7 mouse cellular contexts compared by ENCODE assay signal in the genomic region with DNA sequence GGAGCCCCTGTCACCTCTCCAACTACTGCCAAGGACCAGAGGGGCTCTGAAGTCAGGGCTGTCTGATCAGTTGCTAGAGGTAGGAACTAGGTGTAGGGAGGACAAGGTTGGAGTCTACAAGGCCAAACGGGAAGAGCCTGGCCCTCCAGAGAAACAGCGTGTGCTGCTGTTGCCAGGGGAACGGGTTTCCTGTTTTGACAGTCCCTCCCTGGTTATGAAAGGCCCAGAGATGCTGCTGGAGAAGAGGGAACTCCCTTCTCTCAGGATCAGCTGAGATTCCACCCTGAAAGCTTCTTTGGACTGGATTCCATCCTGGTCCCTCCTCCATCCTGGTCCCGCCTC. TPM values are rescaled to one million over a fixed set of nuclear protein-coding genes. Genes with fewer than 3 reads are reported as not detected.
DNase-seq lines count a peak whose midpoint lies in the region; ATAC-seq and TF ChIP-seq lines count a peak whose summit lies in the region.

No protein-coding gene starts in this region.

- H3K4me3 ChIP-seq in forebrain, postnatal 0 days (ENCODE audit: low read depth, low read length): no peak overlapping the region
- H3K4me3 ChIP-seq in lung, embryonic 14.5 days (ENCODE audit: low read depth, low read length): no peak overlapping the region
- no peak overlapping the region for H3K4me3 ChIP-seq in stomach, postnatal 0 days (ENCODE audit: low read depth, low read length)

- DNase-seq in kidney, adult 9 months: peak; percentile 41
- DNase-seq in kidney, adult 8-10 months: no peak
- no peak for DNase-seq in forebrain, postnatal 0 days
- DNase-seq in heart, postnatal 25 days (ENCODE audit: low spot score): peak; percentile 68
- DNase-seq in lung, embryonic 14.5 days: peak; percentile 27
- no peak for DNase-seq in stomach, postnatal 0 days (ENCODE audit: low spot score)
- no peak for DNase-seq in adrenal gland, postnatal 10 days

- peaks cover 5% of the 10 kb centered on the region; the same call in 1 of the 2 replicates for H3K36me3 ChIP-seq in forebrain, postnatal 0 days (ENCODE audit: insufficient read depth)
- H3K36me3 ChIP-seq in lung, embryonic 14.5 days (ENCODE audit: insufficient read depth): peaks cover 34% of the 10 kb centered on the region; the same call in 1 of the 2 replicates
- no peaks in the 10 kb centered on the region; the same call in 1 of the 2 replicates for H3K36me3 ChIP-seq in stomach, postnatal 0 days (ENCODE audit: control insufficient read depth, insufficient read depth, low read length)

- peak overlapping the region; percentile 70 for H3K27ac ChIP-seq in forebrain, postnatal 0 days (ENCODE audit: low read depth, low read length)
- H3K27ac ChIP-seq in lung, embryonic 14.5 days (ENCODE audit: low read depth): no peak overlapping the region
- 0 out of 2 replicates have a peak overlapping the region, but pooled peaks have one; percentile 40 for H3K27ac ChIP-seq in stomach, postnatal 0 days (replicated peaks)

- H3K9ac ChIP-seq in forebrain, postnatal 0 days: no peak overlapping the region
- H3K9ac ChIP-seq in lung, embryonic 14.5 days: no peak overlapping the region
- H3K9ac ChIP-seq in stomach, postnatal 0 days (ENCODE audit: low read length): no peak overlapping the region

- no peaks in the 10 kb centered on the region for H3K9me3 ChIP-seq in forebrain, postnatal 0 days (ENCODE audit: low read length)
- no peaks in the 10 kb centered on the region for H3K9me3 ChIP-seq in lung, embryonic 14.5 days (ENCODE audit: low read depth, low read length)
- H3K9me3 ChIP-seq in stomach, postnatal 0 days (ENCODE audit: control insufficient read depth, low read length): no peaks in the 10 kb centered on the region

- peak; percentile 32; the same call in 1 of the 2 replicates for ATAC-seq in forebrain, postnatal 0 days
- ATAC-seq in lung, embryonic 14.5 days (ENCODE audit: insufficient read depth): peak; percentile 30; the same call in 1 of the 2 replicates
- peak; percentile 69 for ATAC-seq in stomach, postnatal 0 days (ENCODE audit: low FRiP score, low TSS enrichment)

- intact Hi-C loops in heart, postnatal 25 days (cut with DNase I): no loop called here

- TF ChIP-seq CTCF in forebrain, postnatal 0 days (IDR thresholded peaks at IDR 0.05; ENCODE audit: low read depth): no peak
- no peak for TF ChIP-seq CTCF in lung, embryonic 14.5 days (IDR thresholded peaks at IDR 0.05; ENCODE audit: low read depth)
- no peak for TF ChIP-seq CTCF in stomach, postnatal 0 days (IDR thresholded peaks at IDR 0.05; ENCODE audit: low read depth)

- WGBS in forebrain, postnatal 0 days: 76% methylated on average over 4 of the region's 4 CpGs
- WGBS in lung, embryonic 14.5 days: 41% methylated on average over 4 of the region's 4 CpGs
- WGBS in stomach, postnatal 0 days: 68% methylated on average over 4 of the region's 4 CpGs

- no peak for TF ChIP-seq EP300 in stomach, postnatal 0 days (optimal IDR thresholded peaks at IDR 0.05)

- no peak overlapping the region for H3K4me2 ChIP-seq in forebrain, postnatal 0 days (ENCODE audit: low read depth)
- no peak overlapping the region for H3K4me2 ChIP-seq in lung, embryonic 14.5 days
- no peak overlapping the region for H3K4me2 ChIP-seq in stomach, postnatal 0 days (replicated peaks; ENCODE audit: low read depth)

- H3K27me3 ChIP-seq in forebrain, postnatal 0 days (ENCODE audit: insufficient read depth, low read length): no peaks in the 10 kb centered on the region
- H3K27me3 ChIP-seq in lung, embryonic 14.5 days (ENCODE audit: insufficient read depth, low read length): no peaks in the 10 kb centered on the region
- no peaks in the 10 kb centered on the region for H3K27me3 ChIP-seq in stomach, postnatal 0 days (ENCODE audit: control insufficient read depth, insufficient read depth, low read length)

- no peaks in the 10 kb centered on the region for H3K4me1 ChIP-seq in forebrain, postnatal 0 days (ENCODE audit: insufficient read depth)
- H3K4me1 ChIP-seq in lung, embryonic 14.5 days (ENCODE audit: insufficient read depth): no peaks in the 10 kb centered on the region
- H3K4me1 ChIP-seq in stomach, postnatal 0 days (replicated peaks; ENCODE audit: control insufficient read depth, insufficient read depth): no peaks in the 10 kb centered on the region

RNA-seq across cellular contexts. Expression of a gene that starts 13.0 kb away (rescaled TPM):
- 27.8 and 30.1 TPM in 2 replicates for total RNA-seq in forebrain, postnatal 0 days (2014; rRNA removed)
- 52.7 and 59.8 TPM in 2 replicates for polyA plus RNA-seq in forebrain, postnatal 0 days (2015; fragmentation: Nextera tagmentation; extraction: Ambion mirVana)
- total RNA-seq in heart, postnatal 25 days (2021): 10 to 100 TPM; 32.1 to 36.4 TPM
- 53.3 and 57.3 TPM in 2 replicates for polyA plus RNA-seq in lung, embryonic 14.5 days (2014; fragmentation: Nextera tagmentation; extraction: Ambion mirVana)
- 41.8 and 42.8 TPM in 2 replicates for polyA plus RNA-seq in stomach, postnatal 0 days (2015; fragmentation: Nextera tagmentation; extraction: Ambion mirVana)
- 10 to 100 TPM; 69.0 to 72.8 TPM for total RNA-seq in adrenal gland, postnatal 10 days (2021)

RNA-seq across cellular contexts. Expression of a gene that starts 13.0 kb away (rescaled TPM):
- 50.6 and 54.2 TPM in 2 replicates for total RNA-seq in forebrain, postnatal 0 days (2014; rRNA removed)
- polyA plus RNA-seq in forebrain, postnatal 0 days (2015; fragmentation: Nextera tagmentation; extraction: Ambion mirVana): 60.7 and 71.2 TPM in 2 replicates
- total RNA-seq in heart, postnatal 25 days (2021): 10 to 100 TPM; 19.4 to 21.2 TPM
- polyA plus RNA-seq in lung, embryonic 14.5 days (2014; fragmentation: Nextera tagmentation; extraction: Ambion mirVana): 51.5 and 53.2 TPM in 2 replicates
- polyA plus RNA-seq in stomach, postnatal 0 days (2015; fragmentation: Nextera tagmentation; extraction: Ambion mirVana): 34.9 and 36.9 TPM in 2 replicates
- total RNA-seq in adrenal gland, postnatal 10 days (2021): 10 to 100 TPM; 32.1 to 35.4 TPM

RNA-seq across cellular contexts. Expression of a gene that starts 32.6 kb away (rescaled TPM):
- 596 and 608 TPM in 2 replicates for total RNA-seq in forebrain, postnatal 0 days (2014; rRNA removed)
- polyA plus RNA-seq in forebrain, postnatal 0 days (2015; fragmentation: Nextera tagmentation; extraction: Ambion mirVana): 592 and 640 TPM in 2 replicates
- 10 to 100 TPM; 94.5 to 95.3 TPM for total RNA-seq in heart, postnatal 25 days (2021)
- 90.5 and 96.7 TPM in 2 replicates for polyA plus RNA-seq in lung, embryonic 14.5 days (2014; fragmentation: Nextera tagmentation; extraction: Ambion mirVana)
- polyA plus RNA-seq in stomach, postnatal 0 days (2015; fragmentation: Nextera tagmentation; extraction: Ambion mirVana): 55.7 and 56.7 TPM in 2 replicates
- 100 to 1,000 TPM in 1 of 2 experiments, 10 to 100 TPM in 1; 94.0 to 133 TPM for total RNA-seq in adrenal gland, postnatal 10 days (2021)

RNA-seq across cellular contexts. Expression of a gene that starts 48.2 kb away (rescaled TPM):
- 15.9 and 19.6 TPM in 2 replicates for total RNA-seq in forebrain, postnatal 0 days (2014; rRNA removed)
- polyA plus RNA-seq in forebrain, postnatal 0 days (2015; fragmentation: Nextera tagmentation; extraction: Ambion mirVana): 8.8 and 10.9 TPM in 2 replicates
- 1 to 10 TPM; 4.4 to 5.7 TPM for total RNA-seq in heart, postnatal 25 days (2021)
- polyA plus RNA-seq in lung, embryonic 14.5 days (2014; fragmentation: Nextera tagmentation; extraction: Ambion mirVana): 8.7 and 9.3 TPM in 2 replicates
- 7.4 and 8.5 TPM in 2 replicates for polyA plus RNA-seq in stomach, postnatal 0 days (2015; fragmentation: Nextera tagmentation; extraction: Ambion mirVana)
- 10 to 100 TPM in 1 of 2 experiments, 1 to 10 TPM in 1; 9.5 to 11.3 TPM for total RNA-seq in adrenal gland, postnatal 10 days (2021)

RNA-seq across cellular contexts. Expression of a gene that starts 54.0 kb away (rescaled TPM):
- 1,430 and 1,456 TPM in 2 replicates for total RNA-seq in forebrain, postnatal 0 days (2014; rRNA removed)
- 1,561 and 1,650 TPM in 2 replicates for polyA plus RNA-seq in forebrain, postnatal 0 days (2015; fragmentation: Nextera tagmentation; extraction: Ambion mirVana)
- total RNA-seq in heart, postnatal 25 days (2021): 10 to 100 TPM; 91.2 to 98.8 TPM
- 210 and 217 TPM in 2 replicates for polyA plus RNA-seq in lung, embryonic 14.5 days (2014; fragmentation: Nextera tagmentation; extraction: Ambion mirVana)
- 532 and 573 TPM in 2 replicates for polyA plus RNA-seq in stomach, postnatal 0 days (2015; fragmentation: Nextera tagmentation; extraction: Ambion mirVana)
- total RNA-seq in adrenal gland, postnatal 10 days (2021): 10 to 100 TPM; 46.2 to 53.1 TPM

Comparison
In these comparisons a context has a peak if more than half of its experiments do, and no peak if none do; other contexts are left out.
1. DNase-seq: peak in kidney, adult 9 months (single experiment), heart, postnatal 25 days (single experiment) and lung, embryonic 14.5 days (single experiment); none in kidney, adult 8-10 months (0 of 2), forebrain, postnatal 0 days (single experiment), stomach, postnatal 0 days (single experiment) and adrenal gland, postnatal 10 days (single experiment).
2. Peak in every context shown above with its lines, with median percentiles within 50 percentile points of each other: ATAC-seq.